10 mouse cellular contexts compared by ENCODE assay signal in genomic region chr1:51288201-51288600, GRCm38 (mm10). TPM values are rescaled to one million over a fixed set of nuclear protein-coding genes. Genes with fewer than 3 reads are reported as not detected.
DNase-seq lines count a peak whose midpoint lies in the region; ATAC-seq and TF ChIP-seq lines count a peak whose summit lies in the region.
"Had no signal": no experiment of that assay in that cellular context is flagged by ENCODE, and none has a peak within 500 bp of the region (broad histone marks: within the 10 kb centered on the region; RNA-seq: fewer than 3 reads in every experiment).

No protein-coding gene starts in this region.

- no peak for TF ChIP-seq CTCF in testis, adult 2 months (IDR thresholded peaks at IDR 0.05; ENCODE audit: control insufficient read depth, insufficient read depth, insufficient replicate concordance, low read depth, low read length)

- no peaks in the 10 kb centered on the region for H3K27me3 ChIP-seq in heart, embryonic 11.5 days (ENCODE audit: control insufficient read depth, insufficient read depth, low read length)
- H3K27me3 ChIP-seq in testis, adult 2 months (ENCODE audit: control insufficient read depth, insufficient read depth, low read length), result no peaks in the 10 kb centered on the region
- no peaks in the 10 kb centered on the region for H3K27me3 ChIP-seq in liver, embryonic 16.5 days (ENCODE audit: control insufficient read depth, insufficient read depth, low read depth, low read length)
- H3K27me3 ChIP-seq: hindbrain, embryonic 12.5 days; midbrain, embryonic 12.5 days had no signal

- H3K4me1 ChIP-seq in heart, embryonic 11.5 days (ENCODE audit: control insufficient read depth, insufficient read depth, low read length), result peaks cover 12% of the 10 kb centered on the region
- peaks cover 6% of the 10 kb centered on the region for H3K4me1 ChIP-seq in testis, adult 2 months (ENCODE audit: control insufficient read depth, insufficient read depth, low read length)
- no peaks in the 10 kb centered on the region for H3K4me1 ChIP-seq in liver, embryonic 16.5 days (ENCODE audit: control insufficient read depth, low read depth, low read length)

- no peak for DNase-seq in heart, postnatal 25 days (ENCODE audit: low spot score)
- no peak for DNase-seq in testis, postnatal 10 days (ENCODE audit: low spot score)
- DNase-seq in adrenal gland, adult 8-10 months, result no peak
- DNase-seq in layer of hippocampus, postnatal 14 days (ENCODE audit: low spot score in 2 of 2), result no peak
- DNase-seq in frontal cortex, postnatal 25 days (ENCODE audit: low spot score in 2 of 2), result no peak

- no peak for ATAC-seq in heart, embryonic 11.5 days (replicated peaks; ENCODE audit: insufficient number of reproducible peaks, low FRiP score, low TSS enrichment)
- no peak for ATAC-seq in liver, embryonic 16.5 days (ENCODE audit: low read depth)

- H3K27ac ChIP-seq in heart, embryonic 11.5 days (ENCODE audit: low read depth, low read length), result peak overlapping the region; percentile 96
- peak overlapping the region; percentile 42; the same call in 1 of the 2 replicates for H3K27ac ChIP-seq in testis, adult 2 months (ENCODE audit: control insufficient read depth, insufficient read depth, low read depth, low read length)
- H3K27ac ChIP-seq in liver, embryonic 16.5 days (ENCODE audit: low read length), result no peak overlapping the region
- H3K27ac ChIP-seq: hindbrain, embryonic 12.5 days; midbrain, embryonic 12.5 days had no signal

- no peak overlapping the region for H3K9ac ChIP-seq in heart, embryonic 11.5 days (ENCODE audit: low read depth, low read length)
- H3K9ac ChIP-seq in liver, embryonic 16.5 days (ENCODE audit: low read depth, low read length), result no peak overlapping the region
- H3K9ac ChIP-seq: hindbrain, embryonic 12.5 days; midbrain, embryonic 12.5 days had no signal

- H3K4me2 ChIP-seq in heart, embryonic 11.5 days, result peak overlapping the region; percentile 70
- H3K4me2 ChIP-seq in liver, embryonic 16.5 days (ENCODE audit: low read depth, low read length), result peak overlapping the region; percentile 49
- H3K4me2 ChIP-seq: midbrain, embryonic 12.5 days had no signal

- no peak overlapping the region for H3K4me3 ChIP-seq in heart, embryonic 11.5 days (ENCODE audit: low read depth, low read length)
- H3K4me3 ChIP-seq in testis, adult 2 months (ENCODE audit: control insufficient read depth, low read depth, low read length), result no peak overlapping the region
- H3K4me3 ChIP-seq in liver, embryonic 16.5 days (ENCODE audit: low read depth, low read length), result no peak overlapping the region; the same call in 1 of the 2 replicates
- H3K4me3 ChIP-seq: hindbrain, embryonic 12.5 days; midbrain, embryonic 12.5 days had no signal

- no peaks in the 10 kb centered on the region for H3K36me3 ChIP-seq in heart, embryonic 11.5 days (ENCODE audit: control insufficient read depth, insufficient read depth, low read length)
- no peaks in the 10 kb centered on the region for H3K36me3 ChIP-seq in testis, adult 2 months (ENCODE audit: control insufficient read depth, insufficient read depth, low read length)
- H3K36me3 ChIP-seq in liver, embryonic 16.5 days (ENCODE audit: control insufficient read depth, insufficient read depth), result no peaks in the 10 kb centered on the region
- H3K36me3 ChIP-seq: hindbrain, embryonic 12.5 days; midbrain, embryonic 12.5 days had no signal

- intact Hi-C loops in heart, postnatal 25 days (cut with DNase I), result loop anchor here (2.0 kb wide), 1 partner anchor 45 kb away; no protein-coding TSS in a partner anchor

- WGBS in heart, embryonic 11.5 days (ENCODE audit: insufficient replicate concordance), result 66% methylated on average over 3 of the region's 3 CpGs
- 55% methylated on average over 3 of the region's 3 CpGs for WGBS in liver, embryonic 16.5 days (ENCODE audit: insufficient replicate concordance)

- no peaks in the 10 kb centered on the region for H3K9me3 ChIP-seq in heart, embryonic 11.5 days (replicated peaks; ENCODE audit: control insufficient read depth, low read length)
- H3K9me3 ChIP-seq in liver, embryonic 16.5 days (replicated peaks; ENCODE audit: control insufficient read depth, low read length), result no peaks in the 10 kb centered on the region
- H3K9me3 ChIP-seq: hindbrain, embryonic 12.5 days; midbrain, embryonic 12.5 days had no signal

- no peak for TF ChIP-seq POLR2A in testis, adult 2 months (IDR thresholded peaks at IDR 0.05; ENCODE audit: control insufficient read depth, low read depth, low read length)

RNA-seq across cellular contexts. Expression of gene Cavin2, which starts 0.7 kb away (rescaled TPM):
- polyA plus RNA-seq in heart, embryonic 11.5 days (2014; fragmentation: Nextera tagmentation; extraction: Ambion mirVana), result 107 and 123 TPM in 2 replicates
- total RNA-seq in heart, postnatal 25 days (2021), result 100 to 1,000 TPM; 151 to 153 TPM
- polyA plus RNA-seq in testis, adult 2 months (2012; rRNA removed), result 1.2 and 2.0 TPM in 2 replicates
- polyA plus RNA-seq in liver, embryonic 16.5 days (2015; fragmentation: Nextera tagmentation; extraction: Ambion mirVana), result 23.7 and 24.9 TPM in 2 replicates
- 10 to 100 TPM; 31.3 to 69.1 (median 42.0) TPM for total RNA-seq in adrenal gland, adult 8-10 months (2022)
- total RNA-seq in layer of hippocampus, postnatal 14 days (2021), result 1 to 10 TPM; 6.3 to 8.1 TPM
